Mouse (Mus musculus) subcutaneous adipose tissue, adult 2 months (tissue): Measurements from ENCODE around the gene Arhgef17. TPM values are rescaled to one million over a fixed set of nuclear protein-coding genes. Genes with fewer than 3 reads are reported as not detected.

Experiments
- polyA plus RNA-seq: library from polyadenylated mRNA; depleted of rRNA; stranded (reverse); fragments of >200 nt; gene quantifications from 2 replicates; pipeline ENCODE4 v1.2.3, GENCODE M21; 2012; ENCODE audit warnings: low replicate concordance; rRNA removed

Arhgef17 gene
- polyA plus RNA-seq = 16.7 and 63.3 TPM in 2 replicates

GRCm38 (mm10) chr7:100931926-100932480 lies at the start of gene Arhgef17:
Gene Arhgef17, minus strand, starts transcription at chr7:100932107.

DNA sequence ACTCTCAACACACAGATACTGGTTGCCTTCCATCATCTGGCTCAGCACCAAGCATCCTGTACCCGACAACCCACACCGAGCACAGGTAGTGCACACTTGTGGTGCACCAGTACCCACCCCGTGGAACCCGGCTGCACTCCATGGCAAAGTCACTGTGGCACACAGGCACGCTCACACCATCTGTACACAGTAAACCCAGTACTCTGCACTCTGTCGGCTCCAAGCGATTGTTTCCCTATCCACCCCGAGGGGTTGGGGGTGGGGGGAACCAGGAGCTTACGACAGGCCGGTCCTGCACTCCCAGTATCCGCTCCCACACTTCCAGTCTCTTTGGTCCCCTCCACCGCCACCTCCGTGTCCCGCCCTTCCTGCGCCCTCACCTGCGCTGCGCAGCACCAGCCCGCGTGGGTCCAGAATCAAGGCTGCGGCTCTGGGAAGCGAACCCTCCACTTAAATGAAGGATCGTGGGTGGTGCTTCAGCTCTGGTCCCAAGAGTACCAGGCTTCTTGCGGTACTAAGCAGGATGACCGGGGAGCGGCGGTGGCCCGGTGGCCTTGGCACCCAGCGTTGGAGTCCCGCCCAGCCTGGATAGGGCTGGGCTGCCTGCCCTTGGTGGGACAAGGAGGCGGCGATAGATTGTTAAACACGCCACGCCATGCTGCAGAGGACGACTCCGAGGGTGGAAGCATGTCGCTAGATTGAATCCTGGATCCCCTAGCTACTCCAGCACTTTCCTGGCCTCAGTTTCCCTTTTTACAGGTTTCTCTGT lies 42.4 kb upstream of the Arhgef17 start, which contains the start of gene P2ry6:
TSS of gene P2ry6 (minus strand) at position 515 of the 769 bp plus-strand sequence.

GRCm38 (mm10) chr7:100862828-100863638 lies 68.9 kb downstream of the Arhgef17 start, which contains the start of gene Relt:
Gene Relt, minus strand, starts transcription at chr7:100863446.

Other genes with a start within 250 kb of the Arhgef17 start
- gene Fam168a, start 225.5 kb downstream of the Arhgef17 start, polyA plus RNA-seq = 64.9 and 95.1 TPM in 2 replicates
- 4.8 and 14.1 TPM in 2 replicates for gene Relt, start 68.7 kb downstream of the Arhgef17 start, polyA plus RNA-seq
- 26.8 and 36.1 TPM in 2 replicates for gene P2ry6, start 42.5 kb upstream of the Arhgef17 start, polyA plus RNA-seq
- gene P2ry2, start 80.8 kb upstream of the Arhgef17 start, polyA plus RNA-seq = 3.6 and 12.0 TPM in 2 replicates
- gene Fchsd2, start 160.8 kb upstream of the Arhgef17 start, polyA plus RNA-seq = 6.7 and 8.7 TPM in 2 replicates